Comparison of ENCODE assay signal across 8 mouse cellular contexts in genomic region chr1:180992142-180992541, GRCm38 (mm10). TPM values are rescaled to one million over a fixed set of nuclear protein-coding genes. Genes with fewer than 3 reads are reported as not detected.
DNase-seq lines count a peak whose midpoint lies in the region; ATAC-seq lines count a peak whose summit lies in the region.

No protein-coding gene starts in this region.

- peak; percentile 20 to 84 for DNase-seq in frontal cortex, adult 2 months (ENCODE audit: extremely low spot score in 1 of 2, low spot score in 1 of 2)
- DNase-seq in frontal cortex, postnatal 10 days (ENCODE audit: low spot score in 2 of 2): no peak
- DNase-seq in right cerebral cortex, adult 2 months (ENCODE audit: low spot score in 2 of 2): peak; percentile 61 to 64
- no peak for DNase-seq in right cerebral cortex, postnatal 25 days
- DNase-seq in c-Kit-positive CD71-negative TER-119-negative erythroid progenitor cells, embryonic 14.5 days (ENCODE audit: low read depth): peak; percentile 49
- peak; percentile 33 for DNase-seq in neural tube, embryonic 11.5 days (ENCODE audit: low spot score)
- DNase-seq in urinary bladder, postnatal 4 days (ENCODE audit: low spot score in 2 of 2): no peak

- H3K9ac ChIP-seq in kidney, embryonic 14.5 days (ENCODE audit: low read depth, low read length): no peak overlapping the region
- no peak overlapping the region for H3K9ac ChIP-seq in neural tube, embryonic 11.5 days (ENCODE audit: low read length)

- no peaks in the 10 kb centered on the region for H3K36me3 ChIP-seq in kidney, embryonic 14.5 days (ENCODE audit: control insufficient read depth, insufficient read depth, low read length)
- H3K36me3 ChIP-seq in neural tube, embryonic 11.5 days (ENCODE audit: control insufficient read depth, insufficient read depth, low read length): no peaks in the 10 kb centered on the region

- peak; percentile 63; the same call in 1 of the 2 replicates for ATAC-seq in kidney, embryonic 14.5 days (ENCODE audit: low FRiP score, low TSS enrichment)
- no peak for ATAC-seq in neural tube, embryonic 11.5 days (ENCODE audit: insufficient read depth, low FRiP score, low TSS enrichment)

- no peak overlapping the region for H3K4me3 ChIP-seq in kidney, embryonic 14.5 days (ENCODE audit: low read length)
- H3K4me3 ChIP-seq in neural tube, embryonic 11.5 days (ENCODE audit: low read depth, low read length): no peak overlapping the region

- no peaks in the 10 kb centered on the region for H3K27me3 ChIP-seq in kidney, embryonic 14.5 days (ENCODE audit: control insufficient read depth, insufficient read depth, low read length)
- no peaks in the 10 kb centered on the region for H3K27me3 ChIP-seq in neural tube, embryonic 11.5 days (ENCODE audit: control insufficient read depth, insufficient read depth, low read length)

- 51% methylated on average over 3 of the region's 3 CpGs for WGBS in kidney, embryonic 14.5 days
- 65% methylated on average over 3 of the region's 3 CpGs for WGBS in neural tube, embryonic 11.5 days

- no peaks in the 10 kb centered on the region for H3K9me3 ChIP-seq in kidney, embryonic 14.5 days (ENCODE audit: control insufficient read depth, low read length)
- H3K9me3 ChIP-seq in neural tube, embryonic 11.5 days (ENCODE audit: control insufficient read depth, low read length): no peaks in the 10 kb centered on the region

- no peak overlapping the region for H3K27ac ChIP-seq in kidney, embryonic 14.5 days (ENCODE audit: low read depth, low read length)
- H3K27ac ChIP-seq in neural tube, embryonic 11.5 days (ENCODE audit: low read depth, low read length): no peak overlapping the region

- no peaks in the 10 kb centered on the region for H3K4me1 ChIP-seq in kidney, embryonic 14.5 days (ENCODE audit: control insufficient read depth, insufficient read depth, low read length)
- no peaks in the 10 kb centered on the region for H3K4me1 ChIP-seq in neural tube, embryonic 11.5 days (ENCODE audit: control insufficient read depth, insufficient read depth, low read length)

- H3K4me2 ChIP-seq in kidney, embryonic 14.5 days (replicated peaks; ENCODE audit: low read depth, low read length): no peak overlapping the region
- H3K4me2 ChIP-seq in neural tube, embryonic 11.5 days (ENCODE audit: low read depth): no peak overlapping the region

RNA-seq across cellular contexts. Expression of gene Ephx1, which starts 28.6 kb away (rescaled TPM):
- 29.8 and 34.6 TPM in 2 replicates for polyA plus RNA-seq in frontal cortex, adult 2 months (2012; rRNA removed)
- 2.8 and 3.8 TPM in 2 replicates for polyA plus RNA-seq in kidney, embryonic 14.5 days (2014; fragmentation: Nextera tagmentation; extraction: Ambion mirVana)
- polyA plus RNA-seq in neural tube, embryonic 11.5 days (2014; fragmentation: Nextera tagmentation; extraction: Ambion mirVana): 1.6 and 2.7 TPM in 2 replicates

RNA-seq across cellular contexts. Expression of gene Tmem63a, which starts 50.0 kb away (rescaled TPM):
- 29.6 and 30.2 TPM in 2 replicates for polyA plus RNA-seq in frontal cortex, adult 2 months (2012; rRNA removed)
- polyA plus RNA-seq in kidney, embryonic 14.5 days (2014; fragmentation: Nextera tagmentation; extraction: Ambion mirVana): 4.0 and 7.5 TPM in 2 replicates
- 2.6 and 3.1 TPM in 2 replicates for polyA plus RNA-seq in neural tube, embryonic 11.5 days (2014; fragmentation: Nextera tagmentation; extraction: Ambion mirVana)

RNA-seq across cellular contexts. Expression of gene Lefty1, which starts 57.3 kb away (rescaled TPM):
- 1.8 and 4.3 TPM in 2 replicates for polyA plus RNA-seq in frontal cortex, adult 2 months (2012; rRNA removed)
- 0.51 and 0.54 TPM in 2 replicates for polyA plus RNA-seq in kidney, embryonic 14.5 days (2014; fragmentation: Nextera tagmentation; extraction: Ambion mirVana)
- polyA plus RNA-seq in neural tube, embryonic 11.5 days (2014; fragmentation: Nextera tagmentation; extraction: Ambion mirVana): 0.39 and 0.41 TPM in 2 replicates

RNA-seq across cellular contexts. Expression of gene 9130409I23Rik, which starts 58.9 kb away (rescaled TPM):
- not detected in 2 replicates for polyA plus RNA-seq in frontal cortex, adult 2 months (2012; rRNA removed)
- not detected in 2 replicates for polyA plus RNA-seq in kidney, embryonic 14.5 days (2014; fragmentation: Nextera tagmentation; extraction: Ambion mirVana)
- polyA plus RNA-seq in neural tube, embryonic 11.5 days (2014; fragmentation: Nextera tagmentation; extraction: Ambion mirVana): not detected in 2 replicates

Comparison
In these comparisons a context has a peak if more than half of its experiments do, and no peak if none do; other contexts are left out.
1. DNase-seq: peak in frontal cortex, adult 2 months (2 of 2), right cerebral cortex, adult 2 months (2 of 2), c-Kit-positive CD71-negative TER-119-negative erythroid progenitor cells, embryonic 14.5 days (single experiment) and neural tube, embryonic 11.5 days (single experiment); none in frontal cortex, postnatal 10 days (0 of 2), right cerebral cortex, postnatal 25 days (single experiment) and urinary bladder, postnatal 4 days (0 of 2).